Mouse (Mus musculus) Patski (cell line): Measurements from ENCODE around the gene Srrm3. TPM values are rescaled to one million over a fixed set of nuclear protein-coding genes. Genes with fewer than 3 reads are reported as not detected.
A peak's percentile ranks its signal among the peaks of the same experiment; 100 is the strongest.

Source experiments
- ATAC-seq: fragments of 100-300 bp; one replicate; pipeline ENCODE4 v1.8.0; 2021
- CTCF ChIA-PET: fragments of 350-600 bp; sonication (Branson Sonifier 250); formaldehyde crosslinking; loops from one replicate; lab custom pipeline; 2022; ENCODE audit warnings: inconsistent platforms; lab: Charles Lee
- POLR2A ChIA-PET: fragments of 350-600 bp; sonication (Branson Sonifier 250); formaldehyde crosslinking; loops from one replicate; lab custom pipeline; 2022; ENCODE audit warnings: antibody characterized with exemption, inconsistent platforms; lab: Charles Lee
- DNase-seq: peaks from one replicate; pipeline ENCODE4 v3.0.0-alpha.2; 2011; ENCODE audit warnings: low read depth, low spot score
- H3K27me3 ChIP-seq: fragments of 371-371 bp; one replicate; pipeline ENCODE4 v1.5.1; 2021
- CTCF ChIP-seq: fragments of 100-300 bp; IDR thresholded peaks from one replicate; pipeline ENCODE4 v1.5.1; 2021
- in situ Hi-C: fragments of 300-500 bp; cut with MboI; formaldehyde crosslinking; loops from 3 replicates; pipeline ENCODE4 v1.11.1; 2018; ENCODE audit warnings: low pct_unique_long_range_greater_than_20kb, mixed read lengths
- polyA plus RNA-seq: library from polyadenylated mRNA; unstranded; gene quantifications from one replicate; pipeline ENCODE4 v1.2.3, GENCODE M21; 2021

The Srrm3 gene
- polyA plus RNA-seq, 1 experiment from 2014 or later: 0.01 TPM

GRCm38 (mm10) chr5:135782901-135783300 lies 23.8 kb upstream of the Srrm3 start:
- TF ChIP-seq CTCF: no peak
- no peak for DNase-seq
- no peak for ATAC-seq
- CTCF ChIA-PET: no interaction called here
- in situ Hi-C loops: no loop called here
- POLR2A ChIA-PET: interaction anchor here (1.6 kb wide), 1 partner anchor 11 kb away, joined by 3 read pairs; no protein-coding TSS in a partner anchor
- no peaks in the 10 kb centered on the region for H3K27me3 ChIP-seq

GRCm38 (mm10) chr5:135793996-135794858 lies 12.5 kb upstream of the Srrm3 start:
- CTCF ChIA-PET: interaction anchor here (0.7 to 3.2 kb wide), 12 partner anchors 10 to 178 kb away, joined by 3 to 14 read pairs (median 4); partner anchors contain the start of gene Srrm3
- in situ Hi-C loops: no loop called here

GRCm38 (mm10) chr5:135794859-135795181 lies 11.9 kb upstream of the Srrm3 start:
- ATAC-seq (no peak), DNase-seq (no peak)
- in situ Hi-C loops: loop anchor here (5.0 kb wide), 1 partner anchor 62 kb away; no protein-coding TSS in a partner anchor
- no peak for TF ChIP-seq CTCF
- POLR2A ChIA-PET: interaction anchor here (1.0 kb wide), 1 partner anchor 10 kb away, joined by 3 read pairs; no protein-coding TSS in a partner anchor
- CTCF ChIA-PET: interaction anchor here (0.6 to 3.2 kb wide), 10 partner anchors 10 to 179 kb away, joined by 3 to 14 read pairs (median 4); partner anchors contain the start of gene Srrm3
- H3K27me3 ChIP-seq: no peaks in the 10 kb centered on the region

More at GRCm38 (mm10) chr5:135793996-135794858, 12.5 kb upstream of the Srrm3 start:
- POLR2A ChIA-PET: interaction anchor here (0.6 to 1.0 kb wide), 3 partner anchors 10 to 17 kb away, joined by 3 read pairs; no protein-coding TSS in a partner anchor
- TF ChIP-seq CTCF: peak; percentile 99
- ATAC-seq (peak; percentile 71), DNase-seq (no peak)
- H3K27me3 ChIP-seq: no peaks in the 10 kb centered on the region

DNA sequence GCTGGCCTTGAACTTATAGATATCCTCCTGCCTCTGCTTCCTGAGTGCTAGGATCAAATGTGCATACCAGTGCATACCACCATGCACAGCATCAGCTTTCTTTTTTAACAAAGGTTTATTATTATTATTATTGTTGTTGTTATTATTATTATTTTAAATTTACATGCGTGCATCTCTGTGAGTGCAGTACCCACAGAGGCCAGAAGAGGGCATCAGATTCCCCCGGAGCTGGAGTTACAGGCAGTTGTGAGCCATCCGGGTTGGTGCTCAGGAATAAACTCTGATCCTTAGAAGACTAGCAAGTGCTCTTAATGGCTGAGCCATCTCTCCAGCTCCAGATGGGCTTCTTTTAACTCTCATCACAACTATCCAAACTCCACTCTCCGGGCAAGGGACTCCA lies 6.9 kb upstream of the Srrm3 start:
- peak; percentile 71 for TF ChIP-seq CTCF
- no peak for DNase-seq
- ChIA-PET CTCF (interaction anchor here (1.2 to 2.9 kb wide), 3 partner anchors 8 to 55 kb away, joined by 3 to 10 read pairs (median 4); no protein-coding TSS in a partner anchor), POLR2A (no interaction called here)
- in situ Hi-C loops: loop anchor here (5.0 kb wide), 1 partner anchor 58 kb away; no protein-coding TSS in a partner anchor
- ATAC-seq: no peak
- H3K27me3 ChIP-seq: peaks cover 19% of the 10 kb centered on the region

- no peak for ATAC-seq
- in situ Hi-C loops: no loop called here
- no peak for DNase-seq
- H3K27me3 ChIP-seq: peaks cover 19% of the 10 kb centered on the region
- no peak for TF ChIP-seq CTCF
- CTCF ChIA-PET: interaction anchor here (2.9 kb wide), 1 partner anchor 54 kb away, joined by 10 read pairs; no protein-coding TSS in a partner anchor
- POLR2A ChIA-PET: interaction anchor here (0.6 kb wide), 1 partner anchor 77 kb away, joined by 4 read pairs; no protein-coding TSS in a partner anchor
Measured at GRCm38 (mm10) chr5:135800927-135801326, 5.8 kb upstream of the Srrm3 start.

DNA sequence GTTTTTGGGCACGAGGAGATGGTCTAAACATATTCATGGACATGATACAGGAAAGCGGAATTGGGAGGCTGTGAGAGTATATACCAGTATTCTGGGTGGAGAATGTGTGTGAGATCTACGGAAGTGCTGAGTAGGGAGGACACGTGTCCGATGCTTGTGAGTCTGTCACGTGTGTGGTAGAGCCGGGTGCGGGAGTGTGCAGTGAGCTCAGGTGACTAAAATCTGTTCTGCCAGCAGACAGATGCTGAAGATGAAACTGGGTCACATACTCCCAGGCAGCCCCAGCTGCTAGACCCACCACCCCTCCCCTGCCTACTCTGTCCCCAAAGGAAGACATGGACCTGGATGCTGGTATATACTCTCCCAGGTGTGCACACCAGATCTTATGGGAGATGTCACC lies 4.0 kb upstream of the Srrm3 start:
- in situ Hi-C loops: no loop called here
- ATAC-seq (no peak), DNase-seq (no peak)
- CTCF ChIA-PET: interaction anchor here (2.0 kb wide), 1 partner anchor 26 kb away, joined by 6 read pairs; no protein-coding TSS in a partner anchor
- POLR2A ChIA-PET: no interaction called here
- peaks cover 19% of the 10 kb centered on the region for H3K27me3 ChIP-seq
- TF ChIP-seq CTCF: no peak

- ChIA-PET CTCF (interaction anchor here (2.0 to 2.3 kb wide), 2 partner anchors 9 to 26 kb away, joined by 6 to 8 read pairs; no protein-coding TSS in a partner anchor), POLR2A (no interaction called here)
- DNase-seq: no peak
- H3K27me3 ChIP-seq: peaks cover 19% of the 10 kb centered on the region
- in situ Hi-C loops: no loop called here
- peak; percentile 39 for TF ChIP-seq CTCF
- ATAC-seq: no peak
Measured at GRCm38 (mm10) chr5:135803135-135803534, 3.6 kb upstream of the Srrm3 start.

DNA sequence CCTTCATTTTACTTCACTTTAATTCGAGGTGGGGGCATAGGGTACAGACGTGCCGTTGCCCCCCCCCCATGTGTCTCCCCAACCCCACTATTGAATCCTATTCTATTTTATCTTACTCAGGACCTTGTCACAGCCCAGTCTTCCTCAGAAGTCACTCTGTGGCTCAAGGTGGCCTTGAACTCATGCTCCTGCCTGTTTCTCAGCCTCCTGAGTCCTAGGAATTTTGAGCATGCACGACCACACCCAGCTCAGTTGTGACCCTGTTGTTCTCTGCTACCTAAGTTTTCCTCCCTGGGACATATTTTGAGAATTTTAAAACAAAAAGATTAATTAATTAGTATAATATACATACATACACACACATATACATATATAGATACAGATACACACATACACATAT lies 3.0 kb upstream of the Srrm3 start:
- ChIA-PET CTCF (interaction anchor here (2.0 to 2.3 kb wide), 2 partner anchors 9 to 25 kb away, joined by 6 to 8 read pairs; no protein-coding TSS in a partner anchor), POLR2A (interaction anchor here (1.5 kb wide), 1 partner anchor 9 kb away, joined by 3 read pairs; no protein-coding TSS in a partner anchor)
- no peak for TF ChIP-seq CTCF
- no peak for DNase-seq
- no peak for ATAC-seq
- in situ Hi-C loops: no loop called here
- peaks cover 19% of the 10 kb centered on the region for H3K27me3 ChIP-seq

- ATAC-seq (no peak), DNase-seq (no peak)
- in situ Hi-C loops: no loop called here
- peaks cover 19% of the 10 kb centered on the region for H3K27me3 ChIP-seq
- CTCF ChIA-PET: interaction anchor here (2.0 to 2.3 kb wide), 2 partner anchors 10 to 24 kb away, joined by 6 to 8 read pairs; no protein-coding TSS in a partner anchor
- TF ChIP-seq CTCF: no peak
- POLR2A ChIA-PET: interaction anchor here (1.5 kb wide), 1 partner anchor 10 kb away, joined by 3 read pairs; no protein-coding TSS in a partner anchor
Measured at GRCm38 (mm10) chr5:135804735-135805134, 2.0 kb upstream of the Srrm3 start.

GRCm38 (mm10) chr5:135807263-135807637 lies 560 bp downstream of the Srrm3 start:
- POLR2A ChIA-PET: no interaction called here
- in situ Hi-C loops: no loop called here
- CTCF ChIA-PET: no interaction called here
- DNase-seq: no peak
- TF ChIP-seq CTCF: no peak
- peaks cover 11% of the 10 kb centered on the region for H3K27me3 ChIP-seq
- no peak for ATAC-seq
